Mouse (Mus musculus): Measurements from ENCODE around the gene Hmga2.
"Not testable (repeated sequence)": the region's sequence is repeated elsewhere in the genome, so short reads cannot be mapped to it uniquely, and the experiment has no call there.

DNA sequence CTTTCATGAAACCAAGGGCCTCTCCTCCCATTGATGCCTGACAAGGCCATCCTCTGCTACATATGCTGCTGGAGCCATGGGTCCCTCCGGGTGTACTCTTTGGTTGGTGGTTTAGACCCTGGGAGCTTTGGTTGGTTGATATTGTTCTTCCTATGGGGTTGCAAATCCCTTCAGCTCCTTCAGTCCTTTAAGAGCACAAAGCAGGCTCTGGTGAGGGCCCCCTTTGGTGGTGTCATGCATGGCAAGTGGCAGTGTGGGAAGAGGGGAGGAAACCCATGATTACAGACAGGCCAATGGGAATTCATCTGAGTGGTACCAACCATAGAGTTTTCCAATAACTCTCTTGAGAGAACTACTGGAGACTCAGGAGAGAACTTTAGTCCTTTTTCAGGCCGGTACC, 136.4 kb downstream of the Hmga2 start:
- not testable (repeated sequence) for TF ChIP-seq CTCF, EP300 (IDR thresholded peaks at IDR 0.05)
